Mouse (Mus musculus) CD8-positive naive resting alpha-beta T cell, adult 57 days (primary cell): ENCODE data around the gene Scgb1b3. TPM values are rescaled to one million over a fixed set of nuclear protein-coding genes. Genes with fewer than 3 reads are reported as not detected.

Source experiments
- total RNA-seq: library from RNA; stranded (reverse); gene quantifications from one replicate; pipeline ENCODE4 v1.2.4, GENCODE M21; 2023

Gene Scgb1b3
- not detected for total RNA-seq

GRCm38 (mm10) chr7:31375292-31375691 lies at the start of gene Scgb1b3:
Gene Scgb1b3, plus strand, starts transcription at chr7:31375592.

DNA sequence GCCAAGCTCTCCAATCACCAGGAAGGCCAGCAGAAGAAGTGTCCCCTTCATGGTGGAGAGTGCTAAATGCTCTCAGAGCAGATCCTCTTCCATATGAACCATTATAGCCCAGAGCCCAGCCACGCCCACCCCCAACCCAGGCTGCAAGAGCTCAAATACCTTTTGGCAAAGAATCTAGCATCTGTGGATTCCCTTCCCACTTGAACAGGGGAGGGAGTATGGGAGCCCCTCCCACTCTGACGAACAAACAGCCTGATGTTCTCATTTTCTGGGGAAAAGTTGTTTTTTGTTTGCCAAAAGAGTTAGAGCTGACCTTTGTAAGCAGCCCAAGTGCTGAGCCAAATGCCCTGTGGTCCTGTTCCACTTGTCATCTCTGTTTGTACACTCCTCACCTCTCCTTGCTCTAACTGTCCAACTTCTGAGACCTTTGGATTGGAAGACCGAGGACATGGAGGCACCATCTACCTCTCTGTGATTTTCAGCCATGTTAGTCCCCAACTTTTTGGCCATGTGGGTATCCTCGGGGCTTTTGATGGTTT lies 13.3 kb upstream of the Scgb1b3 start, which contains the start of gene Scgb2b3:
Scgb2b3 (minus strand) TSS at position 51 of the 539 bp plus-strand sequence.

Other genes starting within 250 kb of the Scgb1b3 start
- gene Scn1b, start 248.6 kb upstream of the Scgb1b3 start, total RNA-seq = 1.7 TPM
- gene Gramd1a, start 219.7 kb upstream of the Scgb1b3 start, total RNA-seq = 987 TPM
- not detected for gene Scgb2b2, start 85.1 kb upstream of the Scgb1b3 start, total RNA-seq
- not detected for gene Scgb1b2, start 83.8 kb upstream of the Scgb1b3 start, total RNA-seq
- not detected for gene Scgb2b3, start 13.5 kb upstream of the Scgb1b3 start, total RNA-seq